Mouse (Mus musculus): Measurements from ENCODE around the gene Mrpl17.

The Mrpl17 gene

GRCm38 (mm10) chr7:105786506-105787284 lies 24.2 kb downstream of the Mrpl17 start:
- no peak for DNase-seq

GRCm38 (mm10) chr7:105784556-105784955 lies 26.3 kb downstream of the Mrpl17 start:
- no peak for DNase-seq

GRCm38 (mm10) chr7:105783861-105784260 lies 27.0 kb downstream of the Mrpl17 start:
- DNase-seq, result no peak

- DNase-seq, result no peak
Observed at GRCm38 (mm10) chr7:105778553-105779265, 32.2 kb downstream of the Mrpl17 start.

- DNase-seq, result no peak
Observed at GRCm38 (mm10) chr7:105777797-105778552, 32.9 kb downstream of the Mrpl17 start.

GRCm38 (mm10) chr7:105777316-105777715 lies 33.6 kb downstream of the Mrpl17 start:
- DNase-seq, result no peak

- DNase-seq, result no peak
Observed at GRCm38 (mm10) chr7:105776026-105776425, 34.9 kb downstream of the Mrpl17 start.

- DNase-seq, result no peak
Observed at GRCm38 (mm10) chr7:105774661-105775060, 36.2 kb downstream of the Mrpl17 start.

- no peak for DNase-seq
Observed at GRCm38 (mm10) chr7:105773041-105773440, 37.9 kb downstream of the Mrpl17 start.

- no peak for DNase-seq
Observed at GRCm38 (mm10) chr7:105772331-105772730, 38.6 kb downstream of the Mrpl17 start.

- no peak for DNase-seq
Observed at GRCm38 (mm10) chr7:105769959-105770358, 40.9 kb downstream of the Mrpl17 start.

- no peak for DNase-seq
Observed at GRCm38 (mm10) chr7:105767729-105768165, 43.2 kb downstream of the Mrpl17 start.

GRCm38 (mm10) chr7:105764331-105764730 lies 46.6 kb downstream of the Mrpl17 start:
- DNase-seq, result no peak

- DNase-seq, result no peak
Observed at GRCm38 (mm10) chr7:105762517-105763270, 48.2 kb downstream of the Mrpl17 start.

- DNase-seq, result no peak
Observed at GRCm38 (mm10) chr7:105761813-105762484, 49.0 kb downstream of the Mrpl17 start.

- no peak for DNase-seq
Observed at GRCm38 (mm10) chr7:105753281-105753680, 57.6 kb downstream of the Mrpl17 start.

Data from right cerebral cortex, adult 18-20 months (tissue).